Mouse (Mus musculus) layer of hippocampus, adult 2 months (tissue): Measurements from ENCODE around the gene Agxt2. TPM values are rescaled to one million over a fixed set of nuclear protein-coding genes. Genes with fewer than 3 reads are reported as not detected.

Experiments used
- DNase-seq, 2 experiments: peaks; one replicate each; pipeline ENCODE4 v3.0.0; 2022; ENCODE audit warnings: low spot score in 2 of 2
- H3K27ac ChIP-seq: fragments of 200-600 bp; 2 replicates; pipeline ENCODE4 v1.8.1; 2022
- H3K4me3 ChIP-seq: fragments of 200-600 bp; 2 replicates; pipeline ENCODE4 v1.8.1; 2022; ENCODE audit warnings: mild to moderate bottlenecking
- CTCF ChIP-seq: fragments of 200-600 bp; conservative IDR thresholded peaks from 2 replicates; pipeline ENCODE4 v1.8.1; 2022; ENCODE audit warnings: antibody characterized with exemption, mild to moderate bottlenecking, moderate library complexity
- long read RNA-seq, 2 experiments: library from polyadenylated mRNA; stranded (forward); transcript quantifications; one replicate each; pipeline ENCODE4 v2.0.0; 2021; ENCODE audit warnings: borderline mapping rate in 2 of 2
- total RNA-seq, 2 experiments: library from RNA; stranded (reverse); gene quantifications; 2 replicates each; pipeline ENCODE4 v1.2.3; 2021

Agxt2 gene
- not detected for total RNA-seq
- long read RNA-seq, experiment 1, result 0 reads
- long read RNA-seq, experiment 2, result 0 reads

- no peak within 1 kb of the TSS for H3K4me3 ChIP-seq
- H3K27ac ChIP-seq, result no peak within 1 kb of the TSS
- TF ChIP-seq CTCF, result no peak
- no peak for DNase-seq
Measured at GRCm38 (mm10) chr15:10358039-10358948, at the start of gene Agxt2. Gene Agxt2, plus strand, starts transcription at chr15:10358532.

GRCm38 (mm10) chr15:10311826-10312225 is 46.5 kb upstream of the Agxt2 start:
- TF ChIP-seq CTCF, result no peak
- no peak for DNase-seq
- no peak overlapping the region for H3K4me3 ChIP-seq
- no peak overlapping the region for H3K27ac ChIP-seq

- DNase-seq, result peak; percentile 62 to 76
- TF ChIP-seq CTCF, result peak; percentile 89
- Histone ChIP-seq H3K27ac (no peak overlapping the region), H3K4me3 (no peak overlapping the region)
Measured at GRCm38 (mm10) chr15:10313522-10314455, 44.5 kb upstream of the Agxt2 start.

- no peak within 1 kb of the TSS for H3K27ac ChIP-seq
- H3K4me3 ChIP-seq, result no peak within 1 kb of the TSS
- no peak for DNase-seq
- TF ChIP-seq CTCF, result no peak
Measured at GRCm38 (mm10) chr15:10325080-10325479, 33.3 kb upstream of the Agxt2 start, which contains the start of gene Gm21973. Gene Gm21973, plus strand, starts transcription at chr15:10325380.

- DNase-seq, result no peak
- Histone ChIP-seq H3K27ac (no peak overlapping the region), H3K4me3 (no peak overlapping the region)
- TF ChIP-seq CTCF, result no peak
Measured at GRCm38 (mm10) chr15:10330626-10331025, 27.7 kb upstream of the Agxt2 start.

- Histone ChIP-seq H3K27ac (no peak overlapping the region), H3K4me3 (no peak overlapping the region)
- TF ChIP-seq CTCF, result no peak
- DNase-seq, result no peak
Measured at GRCm38 (mm10) chr15:10332566-10332965, 25.8 kb upstream of the Agxt2 start.

GRCm38 (mm10) chr15:10338606-10339005 is 19.7 kb upstream of the Agxt2 start:
- H3K27ac ChIP-seq, result no peak overlapping the region
- H3K4me3 ChIP-seq, result no peak overlapping the region
- no peak for TF ChIP-seq CTCF
- DNase-seq, result no peak

- H3K4me3 ChIP-seq, result no peak overlapping the region
- no peak for DNase-seq
- no peak overlapping the region for H3K27ac ChIP-seq
- no peak for TF ChIP-seq CTCF
Measured at GRCm38 (mm10) chr15:10347044-10347443, 11.3 kb upstream of the Agxt2 start.

- H3K4me3 ChIP-seq, result no peak overlapping the region
- TF ChIP-seq CTCF, result no peak
- no peak for DNase-seq
- no peak overlapping the region for H3K27ac ChIP-seq
Measured at GRCm38 (mm10) chr15:10366331-10366730, 8.0 kb downstream of the Agxt2 start.

- Histone ChIP-seq H3K4me3 (no peak overlapping the region), H3K27ac (no peak overlapping the region)
- no peak for TF ChIP-seq CTCF
- no peak for DNase-seq
Measured at GRCm38 (mm10) chr15:10375404-10375803, 17.1 kb downstream of the Agxt2 start.

- no peak for TF ChIP-seq CTCF
- DNase-seq, result no peak
- no peak overlapping the region for H3K27ac ChIP-seq
- H3K4me3 ChIP-seq, result no peak overlapping the region
Measured at GRCm38 (mm10) chr15:10378338-10378959, 20.1 kb downstream of the Agxt2 start.

- no peak for TF ChIP-seq CTCF
- DNase-seq, result no peak
- Histone ChIP-seq H3K4me3 (no peak overlapping the region), H3K27ac (no peak overlapping the region)
Measured at GRCm38 (mm10) chr15:10379757-10380458, 21.6 kb downstream of the Agxt2 start.
